Mouse (Mus musculus): ENCODE results near the gene Pced1a.

The Pced1a gene

DNA sequence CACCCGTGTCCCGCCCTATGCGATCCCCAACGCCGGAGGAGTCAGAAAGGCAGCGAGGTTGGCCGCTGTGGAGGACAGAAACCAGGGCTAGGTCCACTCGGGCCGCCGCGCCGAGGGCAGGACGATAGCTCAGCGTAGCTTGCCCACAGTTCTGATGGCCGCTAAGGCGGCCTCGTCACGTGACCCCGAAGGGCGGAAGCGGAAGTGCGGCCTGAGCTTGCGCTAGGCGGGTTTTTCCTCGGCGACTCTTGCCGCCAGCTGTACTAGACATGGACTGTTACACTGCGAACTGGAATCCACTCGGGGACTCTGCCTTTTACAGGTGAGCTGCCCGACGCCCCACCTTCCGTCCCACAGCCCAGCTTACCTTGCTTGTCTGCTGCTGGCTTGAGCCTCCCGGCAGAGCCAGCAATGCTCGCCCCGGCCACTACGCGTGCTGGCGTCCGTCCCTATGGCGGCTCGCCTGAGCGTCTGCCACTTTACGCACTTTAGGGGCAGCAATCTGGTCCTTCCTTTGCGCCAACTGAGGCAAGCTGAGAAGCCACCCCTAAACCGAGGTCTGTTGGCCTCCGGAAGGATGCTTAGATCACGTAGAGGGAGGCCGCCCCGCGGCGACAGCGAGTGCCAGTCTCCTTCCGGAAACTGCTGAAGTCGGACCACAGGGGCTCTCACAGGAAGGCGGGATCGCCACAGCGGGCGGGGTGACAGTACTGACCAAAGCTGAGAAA lies at the start of gene Pced1a, which contains the start of gene Vps16:
Gene Pced1a (minus strand): TSS at position 576 of the 728 bp plus-strand sequence.
Gene Vps16 (plus strand): TSS at position 214 of the 728 bp plus-strand sequence.
- peak; percentile 66 for DNase-seq (ENCODE audit: low spot score)

DNA sequence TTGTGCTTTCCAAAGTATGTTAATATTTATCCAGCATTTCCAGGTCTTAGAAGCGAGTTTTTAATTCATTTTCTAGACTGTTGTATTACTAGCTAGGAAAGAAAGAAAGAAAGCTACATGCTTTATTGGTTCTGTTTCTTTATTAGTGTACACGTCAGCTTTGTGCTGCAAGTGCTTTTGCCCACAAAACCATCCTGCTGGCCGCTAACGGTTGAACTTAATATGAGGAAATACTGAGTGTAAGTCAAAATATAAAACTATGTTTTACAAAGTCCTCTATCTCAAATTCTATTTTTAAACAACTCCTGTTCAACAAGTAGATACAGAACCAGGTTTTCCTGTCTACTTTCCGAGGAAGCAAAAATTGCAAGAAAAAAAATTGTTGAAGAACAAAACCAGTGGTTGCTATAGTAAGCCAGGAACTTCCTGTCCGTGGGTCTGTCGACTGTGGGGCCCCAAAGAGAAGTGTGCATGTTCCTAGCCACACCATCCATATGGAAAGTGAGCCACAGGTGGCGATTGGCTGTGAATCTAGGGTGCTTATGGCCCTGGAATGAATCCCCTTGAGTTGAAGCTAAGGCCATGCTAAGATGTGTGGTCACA lies 48.5 kb upstream of the Pced1a start:
- DNase-seq (ENCODE audit: low spot score), result no peak

DNA sequence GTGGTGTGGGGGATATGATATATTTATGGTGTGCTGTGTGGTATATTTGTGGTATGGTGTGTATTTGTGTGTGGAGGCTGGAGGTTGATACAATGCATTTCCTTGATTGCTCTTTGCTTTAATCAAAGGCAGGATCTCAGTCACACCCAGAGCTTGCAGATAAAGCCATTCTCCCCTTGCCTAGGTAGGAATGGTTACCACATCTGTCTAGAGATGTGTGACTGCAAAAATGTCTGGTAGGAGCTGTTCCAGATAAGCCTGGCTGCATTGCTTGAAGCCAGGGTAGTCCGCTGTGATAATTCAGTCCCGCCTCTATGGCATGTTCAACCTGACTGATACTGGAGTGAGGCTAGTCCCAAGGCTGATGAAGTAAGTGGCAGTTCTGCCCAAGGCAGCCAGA lies 45.4 kb upstream of the Pced1a start:
- DNase-seq (ENCODE audit: low spot score), result no peak

DNA sequence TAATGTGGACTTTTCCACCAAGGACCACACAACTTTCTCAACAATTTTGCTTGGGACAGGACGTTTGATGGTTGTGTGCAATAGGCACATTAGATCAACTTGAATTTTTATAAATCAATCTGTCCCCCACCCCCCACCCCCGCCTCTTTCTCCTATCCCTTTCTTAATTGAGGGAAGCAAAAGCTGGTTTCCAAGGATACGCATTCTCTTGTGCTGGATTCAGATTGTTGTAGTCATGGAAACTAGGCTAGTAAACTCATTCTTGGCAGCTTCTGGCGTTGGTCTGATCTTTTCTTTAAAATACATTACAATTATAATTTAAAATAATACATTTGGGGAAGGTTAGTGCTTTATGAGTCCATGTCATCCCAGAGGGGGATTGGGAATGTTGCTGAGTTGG lies 44.9 kb upstream of the Pced1a start:
- DNase-seq (ENCODE audit: low spot score), result no peak

DNA sequence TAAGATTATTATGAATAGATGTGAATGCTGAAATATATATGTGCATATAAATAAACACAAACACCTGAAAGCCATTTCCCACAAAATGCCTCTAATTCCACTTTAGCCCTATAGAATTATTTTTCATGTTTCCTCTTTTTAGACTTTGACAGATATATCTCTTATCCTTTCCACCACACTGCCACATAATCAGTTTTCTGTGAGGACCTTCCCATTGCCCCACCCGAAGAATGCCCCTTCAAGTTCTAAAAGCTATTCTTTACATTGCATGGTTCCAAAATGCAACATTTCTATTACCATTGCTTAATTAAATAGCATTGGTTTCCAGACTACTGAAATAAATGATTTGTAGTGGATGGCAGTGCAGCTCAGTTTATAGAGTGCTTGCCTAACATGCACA lies 41.9 kb upstream of the Pced1a start:
- DNase-seq (ENCODE audit: low spot score), result no peak

DNA sequence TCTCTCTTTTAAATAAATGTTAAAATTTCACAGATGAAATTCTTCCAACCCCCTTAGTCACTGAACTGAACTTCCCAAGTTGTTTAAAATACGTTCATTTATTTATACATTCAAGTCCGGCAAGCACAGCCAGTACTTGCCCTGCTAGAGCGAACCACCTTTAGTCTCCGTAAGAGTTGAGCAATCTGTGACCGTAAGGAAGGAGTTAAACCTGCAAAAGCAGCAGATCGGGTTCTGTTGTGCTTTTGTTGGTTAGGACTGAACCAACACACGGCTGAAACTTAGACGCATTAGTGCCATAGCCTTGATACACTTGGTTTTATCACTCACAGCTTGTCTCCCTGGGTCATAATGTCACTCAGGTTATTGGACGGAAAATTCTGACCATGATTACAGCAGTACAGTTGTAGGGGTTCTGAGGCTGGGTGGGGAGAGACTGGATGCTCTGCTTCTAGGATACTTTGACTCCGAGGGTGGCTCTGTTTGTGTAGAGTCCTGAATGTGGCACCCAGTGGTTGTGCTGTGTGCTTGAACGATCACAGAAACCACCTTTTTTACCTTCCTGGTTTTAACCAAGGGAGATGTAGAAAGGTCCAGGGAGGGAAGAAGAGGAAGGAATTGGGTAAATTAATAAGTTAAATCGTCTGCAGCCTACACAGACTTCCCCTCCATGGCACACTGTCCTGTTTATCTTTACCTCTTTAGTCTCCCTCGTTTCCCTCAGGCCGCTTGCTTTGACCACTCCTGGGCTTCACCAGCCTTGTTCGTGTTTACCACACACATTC lies 37.0 kb upstream of the Pced1a start:
- DNase-seq (ENCODE audit: low spot score), result no peak

DNA sequence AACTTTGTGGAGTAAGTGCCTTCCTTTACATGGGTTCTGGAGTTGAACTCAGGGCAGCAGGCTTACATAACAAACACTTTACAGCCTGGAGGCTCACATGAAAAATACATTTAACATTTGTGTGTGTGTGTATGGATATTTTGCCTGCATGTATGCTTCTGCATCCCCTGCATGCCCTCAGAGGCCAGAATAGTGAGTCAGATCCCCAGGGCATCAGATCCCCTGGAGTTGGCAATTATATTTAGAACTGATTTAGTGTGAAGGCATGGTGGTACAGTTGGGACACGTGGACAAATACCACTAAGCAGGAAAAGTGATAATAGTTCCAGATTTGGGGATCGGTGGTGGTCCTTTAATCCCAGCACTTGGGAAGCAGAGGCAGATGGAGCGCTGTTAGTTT lies 35.1 kb upstream of the Pced1a start:
- no peak for DNase-seq (ENCODE audit: low spot score)

DNA sequence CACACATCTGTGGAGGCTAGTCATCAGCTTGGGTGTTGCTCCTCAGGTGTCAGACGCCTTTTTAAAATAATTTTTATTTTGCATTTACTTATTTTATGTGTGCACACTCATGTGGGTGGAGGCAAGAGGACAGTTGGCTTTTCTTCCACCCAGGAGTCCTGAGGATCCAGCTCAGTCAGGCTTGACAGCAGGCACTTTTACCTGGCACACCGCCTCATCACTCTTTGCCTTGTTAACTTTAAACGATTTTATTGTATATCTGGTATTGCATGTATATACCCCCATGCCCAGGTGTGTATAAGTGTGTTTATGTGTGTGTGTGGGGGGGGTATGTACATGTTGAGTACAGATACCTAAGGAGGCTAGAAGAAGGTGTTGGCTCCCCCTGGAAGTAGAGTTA lies 33.4 kb upstream of the Pced1a start:
- DNase-seq (ENCODE audit: low spot score), result no peak

DNA sequence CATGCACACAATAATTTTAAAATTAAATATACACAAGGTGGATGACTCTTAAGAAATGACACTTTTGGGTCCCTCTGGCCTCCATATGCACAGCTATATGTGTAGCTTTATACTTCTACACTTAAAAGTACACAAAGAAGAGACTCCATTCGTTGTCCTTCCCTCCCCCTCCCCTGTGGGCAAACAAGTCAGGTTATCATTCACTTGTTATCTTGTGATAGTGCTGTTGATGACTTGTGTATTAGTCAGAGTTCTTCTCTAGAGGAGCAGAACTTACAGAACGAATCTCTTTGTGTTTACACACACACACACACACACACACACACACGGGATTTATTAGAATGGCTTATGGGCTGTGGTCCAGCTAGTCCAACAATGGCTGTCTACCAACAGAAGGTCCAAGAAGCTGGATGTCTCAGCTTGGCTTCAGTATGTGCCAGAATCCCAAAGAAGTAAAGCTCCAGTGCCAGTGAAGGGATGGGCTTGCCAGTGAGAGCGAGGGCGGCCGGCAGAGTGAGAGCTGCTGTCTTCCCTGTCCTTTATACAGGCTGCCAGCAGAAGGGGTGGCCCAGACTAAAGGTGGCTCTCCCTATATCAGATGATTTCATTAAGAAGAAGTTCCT lies 30.4 kb upstream of the Pced1a start:
- no peak for DNase-seq (ENCODE audit: low spot score)

DNA sequence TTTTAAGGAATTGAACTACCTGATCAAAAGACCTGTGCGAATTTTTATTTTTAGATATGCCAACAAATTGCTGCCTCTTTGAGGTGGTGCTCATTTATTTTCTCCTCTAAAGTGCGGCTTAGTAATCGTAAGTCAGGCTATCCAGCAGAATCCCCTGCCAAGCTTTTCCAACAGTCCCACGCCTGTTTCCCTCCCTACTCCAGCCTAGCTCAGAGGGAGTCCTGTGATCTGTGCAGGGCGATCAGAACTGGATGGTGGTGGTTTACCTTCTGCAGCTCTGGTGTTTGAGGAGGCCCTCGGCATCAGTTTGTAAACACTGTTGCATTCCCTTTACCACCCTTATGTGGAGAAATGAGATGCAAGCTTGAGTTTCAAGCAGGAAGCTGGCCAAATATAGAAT lies 28.9 kb upstream of the Pced1a start:
- no peak for DNase-seq (ENCODE audit: low spot score)

DNA sequence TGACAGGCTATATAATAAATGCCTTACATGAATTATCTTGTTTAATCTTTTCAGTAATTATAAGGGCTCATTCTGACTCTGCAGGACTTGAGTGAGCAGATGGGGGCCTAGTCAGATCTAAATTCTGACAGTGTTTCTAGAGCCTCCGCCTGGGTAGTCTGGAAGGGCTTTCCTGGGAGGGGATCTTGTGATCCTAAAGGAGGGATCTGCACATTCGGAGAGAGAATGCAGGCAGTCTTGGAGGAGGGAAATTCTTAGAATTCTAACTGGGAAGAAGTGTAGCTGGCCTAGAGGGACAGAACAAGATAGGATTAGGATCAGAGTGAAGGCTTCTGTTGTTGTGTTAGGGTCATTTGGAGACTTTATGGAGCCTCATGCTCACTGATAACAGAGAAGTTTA lies 27.8 kb upstream of the Pced1a start:
- no peak for DNase-seq (ENCODE audit: low spot score)

DNA sequence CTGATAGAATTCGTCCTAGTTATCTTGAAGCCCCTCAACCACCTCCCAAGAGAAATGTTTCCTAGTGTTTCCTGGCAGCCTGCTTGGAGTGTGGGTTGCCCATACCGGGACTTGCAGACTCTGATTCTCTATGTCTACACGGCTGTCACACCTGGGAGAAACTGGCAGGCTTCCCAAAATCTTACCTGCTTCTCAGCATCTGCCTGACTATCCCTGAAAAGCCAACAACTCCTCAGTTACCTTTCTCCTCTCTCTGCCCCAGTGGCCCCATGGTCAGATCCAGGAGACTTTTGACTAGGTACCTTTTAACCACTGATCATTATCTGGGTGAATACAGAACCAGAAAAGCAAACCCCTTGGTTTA lies 27.2 kb upstream of the Pced1a start:
- DNase-seq (ENCODE audit: low spot score), result no peak

DNA sequence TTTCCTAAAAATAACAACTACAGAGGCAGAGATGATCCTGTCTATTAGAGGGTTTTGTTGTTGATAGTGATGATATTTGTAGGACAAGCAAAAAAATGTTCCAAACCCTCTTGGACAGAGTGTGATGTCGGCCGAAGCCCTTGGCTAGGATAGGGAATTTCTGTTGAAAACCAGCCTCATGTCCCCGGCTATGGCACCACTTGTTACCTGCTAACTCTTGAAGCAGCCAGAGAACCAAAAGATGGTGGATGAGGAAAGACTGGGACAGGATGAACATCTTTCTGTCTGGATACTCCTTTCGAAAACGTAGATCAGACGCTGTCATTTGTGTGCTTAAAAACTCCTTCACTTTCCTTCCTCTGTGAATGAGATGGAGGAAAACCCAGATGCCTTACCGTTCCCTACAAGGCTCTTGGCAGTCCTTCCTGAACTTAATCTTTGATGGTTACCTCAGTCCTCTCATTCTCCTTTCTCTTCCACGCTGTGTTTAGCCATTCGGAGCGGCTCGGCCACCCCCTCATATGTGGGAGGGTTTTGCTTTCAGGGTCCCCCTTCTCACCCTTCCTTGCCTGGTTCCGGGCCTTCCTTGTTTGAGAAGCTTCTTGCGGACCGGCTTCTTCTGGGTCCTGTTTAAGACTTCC lies 26.7 kb upstream of the Pced1a start:
- no peak for DNase-seq (ENCODE audit: low spot score)

DNA sequence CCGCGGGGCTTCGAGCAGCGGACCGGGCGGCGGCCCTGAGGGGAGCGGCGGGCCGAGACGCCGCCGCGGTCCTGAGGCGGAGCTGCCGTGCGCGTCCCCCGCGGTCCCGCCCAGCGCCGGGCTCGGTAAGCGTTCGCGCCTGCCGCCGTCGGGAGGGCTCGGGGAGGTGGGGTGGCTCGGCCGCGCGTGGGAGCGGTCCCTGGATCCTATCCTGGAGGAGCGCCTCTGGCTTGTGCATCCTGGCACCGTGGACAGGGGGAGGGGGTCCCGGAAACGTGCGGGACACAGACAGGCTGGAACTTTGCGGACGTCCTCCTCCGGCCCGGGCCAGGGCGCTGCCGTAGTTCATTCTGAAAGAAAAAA lies 25.9 kb upstream of the Pced1a start:
- no peak for DNase-seq (ENCODE audit: low spot score)

DNA sequence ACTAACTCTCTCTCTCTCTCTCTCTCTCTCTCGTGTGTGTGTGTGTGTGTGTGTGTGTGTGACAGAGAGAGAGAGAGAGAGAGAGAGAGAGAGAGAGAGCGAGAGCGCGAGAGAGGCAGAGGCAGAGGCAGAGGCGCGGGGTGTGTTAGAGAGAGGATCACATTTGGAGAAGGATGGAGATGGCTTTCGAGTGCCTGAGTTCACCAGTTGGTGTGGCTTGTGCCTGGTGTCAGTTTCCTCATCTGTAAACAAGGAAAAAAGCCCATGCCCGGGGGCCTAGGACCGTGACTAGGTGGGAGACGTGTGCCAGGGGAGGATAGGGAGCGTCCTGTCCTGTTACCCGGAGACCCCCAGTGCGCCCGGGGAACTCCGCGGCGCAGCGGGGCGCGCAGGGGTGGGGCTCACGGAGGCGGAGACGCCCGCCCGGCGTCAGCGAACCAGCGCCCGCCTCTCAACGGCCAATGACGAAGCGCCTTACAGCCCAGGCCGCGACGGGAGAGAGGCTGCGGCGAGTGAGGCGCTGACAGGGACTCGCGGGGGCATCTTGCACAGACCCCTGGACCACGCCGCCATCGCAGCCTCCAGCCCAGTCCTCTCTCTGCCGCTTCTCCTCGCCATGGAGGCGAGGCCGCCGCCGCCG lies 25.4 kb upstream of the Pced1a start, which contains the start of gene Ptpra:
Gene Ptpra (plus strand): TSS at position 485 of the 640 bp plus-strand sequence.
- DNase-seq (ENCODE audit: low spot score), result peak; percentile 76

DNA sequence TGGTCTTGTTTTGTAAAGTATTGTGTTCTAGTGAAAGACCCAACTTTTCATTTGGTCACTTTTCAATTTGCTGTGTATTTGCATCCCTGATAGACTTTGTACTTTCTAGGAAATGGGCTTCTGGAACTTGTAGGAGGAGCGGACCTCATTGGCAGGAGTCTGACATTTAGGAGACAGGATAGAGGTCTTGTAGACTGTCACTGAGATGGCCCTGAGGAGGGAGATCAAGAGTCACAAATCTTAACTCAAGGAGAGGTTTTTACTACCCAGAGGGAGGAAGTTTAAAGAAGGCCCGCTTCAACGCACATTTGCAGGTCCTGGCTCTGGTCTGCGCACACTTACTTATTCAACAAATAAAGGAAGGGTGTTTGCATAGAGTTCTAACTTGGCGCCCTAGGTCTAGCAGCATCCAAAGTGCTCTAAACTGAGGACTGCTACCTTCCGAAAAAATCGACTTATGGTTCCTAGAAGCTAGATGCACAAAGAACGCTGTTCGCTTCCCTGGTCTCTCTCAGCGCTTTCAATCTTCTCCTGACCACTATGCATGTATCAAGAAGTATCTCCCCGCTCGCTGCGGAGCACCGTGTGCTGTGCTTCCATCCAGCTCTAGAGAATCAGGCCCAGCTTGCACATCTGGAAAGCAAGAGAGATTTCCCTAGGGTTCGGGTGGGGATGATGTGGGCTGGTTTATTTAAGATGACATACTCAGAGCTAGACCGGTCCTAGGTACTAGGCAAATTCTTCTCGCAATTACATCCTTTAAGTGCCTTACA lies 24.7 kb upstream of the Pced1a start:
- no peak for DNase-seq (ENCODE audit: low spot score)

DNA sequence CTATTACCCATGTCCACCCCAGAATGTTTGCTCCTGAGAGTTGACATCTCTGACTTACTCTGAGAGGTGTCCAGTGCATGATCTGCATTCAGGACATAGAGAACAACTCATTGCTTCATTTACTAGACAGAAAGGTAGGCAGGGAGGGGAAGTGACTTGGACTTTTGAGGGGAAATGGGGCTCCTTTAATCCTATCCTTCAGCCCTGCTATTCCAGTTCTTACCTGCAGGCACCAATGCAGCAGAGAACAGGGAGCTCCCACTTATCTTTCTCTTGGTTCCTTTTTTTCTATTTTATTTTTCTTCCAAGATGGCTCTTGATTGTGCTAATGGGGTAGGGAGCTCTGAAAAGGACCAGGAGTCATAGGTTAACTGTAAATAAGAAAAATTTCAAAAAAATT lies 23.9 kb upstream of the Pced1a start:
- no peak for DNase-seq (ENCODE audit: low spot score)

DNA sequence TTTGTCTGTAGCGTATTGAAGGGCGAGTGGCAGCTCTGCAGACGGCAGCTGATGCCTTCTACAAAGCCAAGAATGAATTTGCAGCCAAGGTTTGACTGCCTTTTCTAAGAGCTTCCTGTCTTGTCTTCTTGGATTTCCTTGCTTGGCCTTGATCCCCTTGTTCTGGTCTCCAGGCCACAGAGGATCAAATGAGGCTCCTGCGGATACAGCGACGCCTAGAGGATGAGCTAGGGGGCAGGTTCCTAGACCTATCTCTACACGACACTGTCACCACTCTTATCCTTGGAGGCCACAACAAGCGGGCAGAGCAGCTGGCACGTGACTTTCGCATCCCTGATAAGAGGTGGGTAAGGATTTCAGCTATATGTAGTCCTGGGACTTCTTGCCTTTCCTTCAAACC lies 17.7 kb upstream of the Pced1a start:
- no peak for DNase-seq (ENCODE audit: low spot score)

DNA sequence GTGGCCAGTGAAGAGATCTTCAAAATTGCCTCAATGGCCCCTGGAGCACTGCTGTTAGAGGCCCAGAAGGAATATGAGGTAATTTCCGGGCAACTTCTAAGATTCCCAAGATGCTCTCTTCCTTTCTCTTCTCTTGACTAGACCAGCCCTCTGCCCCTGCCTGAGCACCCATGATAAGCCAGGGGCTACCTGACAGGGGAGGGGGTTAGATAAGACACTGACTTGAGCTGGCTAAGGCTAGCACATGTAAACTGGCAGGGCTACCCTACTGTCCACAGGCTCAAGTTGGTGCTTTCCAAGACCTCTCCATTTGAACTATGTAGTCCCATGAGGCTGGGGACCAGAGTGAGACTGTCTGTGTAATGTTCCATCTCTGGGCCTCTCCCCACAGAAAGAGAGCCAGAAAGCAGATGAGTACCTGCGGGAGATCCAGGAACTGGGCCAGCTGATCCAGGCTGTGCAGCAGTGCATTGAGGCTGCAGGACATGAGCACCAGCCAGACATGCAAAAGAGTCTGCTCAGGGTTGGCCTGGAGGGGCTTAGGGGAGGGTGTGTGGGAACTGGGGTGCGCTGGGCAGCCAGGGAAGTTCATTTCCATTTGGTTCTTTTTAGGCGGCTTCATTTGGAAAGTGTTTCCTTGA lies 15.5 kb upstream of the Pced1a start:
- DNase-seq (ENCODE audit: low spot score), result no peak

DNA sequence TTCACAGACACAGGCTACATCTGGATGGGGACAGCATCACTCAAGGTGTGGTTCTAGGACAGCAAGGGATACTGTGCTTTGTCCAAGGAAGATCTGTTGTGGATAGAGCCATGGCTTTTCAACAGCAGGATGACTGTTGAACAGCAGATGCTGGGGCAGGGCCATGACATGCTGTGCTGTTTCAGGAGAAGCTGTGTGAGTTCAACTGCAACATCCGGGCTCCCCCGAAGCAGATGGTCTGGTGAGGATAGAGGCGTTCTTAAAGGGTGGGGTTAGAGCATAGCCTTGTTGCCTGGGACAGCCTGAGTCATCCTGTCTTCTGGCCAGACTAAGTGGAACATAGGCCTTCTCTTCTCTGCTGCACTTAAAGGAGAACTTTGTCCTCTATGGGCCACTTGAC lies 14.4 kb upstream of the Pced1a start:
- no peak for DNase-seq (ENCODE audit: low spot score)

DNA sequence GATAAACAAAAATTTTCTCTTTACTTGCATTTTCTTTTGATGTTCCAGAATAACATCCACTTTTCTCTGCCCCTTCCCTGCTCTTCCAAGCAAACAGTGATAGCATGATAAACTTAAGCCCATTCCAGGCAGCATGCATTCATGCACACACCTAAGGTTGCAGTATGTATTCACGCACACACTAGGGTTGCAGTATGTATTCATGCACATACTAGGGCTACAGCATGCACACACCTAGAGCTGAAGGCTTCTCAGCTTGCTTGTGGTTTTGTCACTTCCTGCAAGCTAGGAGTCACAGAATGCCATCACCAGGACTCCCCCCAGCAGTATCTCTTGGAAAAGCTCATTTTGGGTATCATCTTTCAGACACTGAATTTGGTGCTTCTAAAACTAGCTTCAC lies 12.3 kb upstream of the Pced1a start:
- no peak for DNase-seq (ENCODE audit: low spot score)
